Mouse (Mus musculus) cerebellum, adult 9-11 months (tissue): ENCODE results near the gene Zbtb7a.
"Not testable (repeated sequence)": the region's sequence is repeated elsewhere in the genome, so short reads cannot be mapped to it uniquely, and the experiment has no call there.

Experiments used
- DNase-seq: peaks from one replicate; pipeline ENCODE4 v3.0.0; 2022

Zbtb7a gene

DNA sequence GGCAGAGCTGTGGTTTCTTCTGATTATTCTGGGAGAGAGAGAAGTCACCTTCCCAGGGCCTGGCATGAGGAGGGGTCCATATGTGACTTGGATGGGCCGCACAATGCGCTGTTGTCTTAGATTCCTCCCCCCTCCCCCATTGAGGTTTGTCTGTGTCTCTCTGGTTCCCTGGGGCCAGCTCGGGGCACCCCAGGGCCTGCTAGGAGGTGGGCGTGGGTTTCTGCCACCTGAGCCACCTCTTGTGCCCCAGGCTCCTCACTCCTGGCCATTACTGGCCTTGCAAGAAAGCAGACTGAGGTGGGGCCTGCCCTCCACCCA lies 4.5 kb downstream of the Zbtb7a start:
- DNase-seq, result peak; percentile 72

DNA sequence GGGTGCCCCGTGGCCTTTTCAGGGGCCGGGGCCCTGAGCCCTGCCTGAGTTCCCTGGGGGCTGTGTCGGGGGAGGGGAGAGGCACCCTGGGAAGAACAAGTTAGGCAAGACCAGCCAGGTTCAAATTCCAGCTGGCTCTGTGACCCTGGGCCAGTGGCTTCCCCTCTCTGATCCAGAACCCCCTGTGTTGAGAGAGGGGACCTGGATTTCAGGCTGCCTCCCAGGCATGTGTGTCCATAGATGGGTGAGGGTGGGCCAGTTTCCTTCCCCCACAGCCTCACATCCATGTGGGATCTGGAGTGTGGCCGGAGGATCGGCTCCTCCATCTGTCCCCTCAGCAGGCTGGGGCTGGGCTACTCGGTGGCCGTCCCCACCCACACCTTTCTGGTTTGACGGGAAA lies 5.0 kb downstream of the Zbtb7a start:
- peak; percentile 83 for DNase-seq

DNA sequence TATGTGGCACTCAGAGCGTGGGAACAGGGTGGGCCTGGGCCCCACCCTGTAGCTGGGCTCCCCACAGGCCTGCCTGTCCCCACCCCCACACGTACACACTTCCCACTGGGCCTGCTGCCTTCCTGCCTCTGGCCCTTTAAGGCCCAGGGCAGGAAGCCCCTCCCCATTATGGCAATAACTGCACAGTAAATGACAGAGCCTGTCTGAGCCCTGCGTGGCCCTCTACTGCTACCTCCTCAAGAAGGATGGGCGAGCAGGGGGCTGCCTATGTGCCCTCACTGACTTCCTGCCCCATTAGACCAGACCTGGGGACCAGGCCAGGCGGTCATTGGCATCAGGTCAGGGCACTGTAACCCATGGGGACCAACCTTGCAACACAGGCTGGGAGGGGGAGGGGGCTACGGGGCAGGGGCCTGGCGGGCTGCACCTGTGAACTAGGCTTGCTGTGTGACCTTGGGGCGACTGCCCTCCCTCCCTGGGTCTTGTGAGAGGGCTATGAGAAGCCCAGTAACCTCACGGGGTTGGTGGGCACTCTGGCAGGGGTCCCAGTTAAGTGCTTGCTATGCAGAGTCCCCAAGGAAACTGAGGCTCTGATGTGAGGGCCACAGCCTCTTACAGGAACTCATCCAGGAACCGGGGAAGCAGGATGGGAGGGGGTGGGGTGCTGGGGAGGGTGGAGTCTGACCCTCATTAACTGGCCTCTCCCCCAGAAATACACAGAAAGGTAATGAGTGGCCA lies 5.9 kb downstream of the Zbtb7a start:
- peak; percentile 76 for DNase-seq

DNA sequence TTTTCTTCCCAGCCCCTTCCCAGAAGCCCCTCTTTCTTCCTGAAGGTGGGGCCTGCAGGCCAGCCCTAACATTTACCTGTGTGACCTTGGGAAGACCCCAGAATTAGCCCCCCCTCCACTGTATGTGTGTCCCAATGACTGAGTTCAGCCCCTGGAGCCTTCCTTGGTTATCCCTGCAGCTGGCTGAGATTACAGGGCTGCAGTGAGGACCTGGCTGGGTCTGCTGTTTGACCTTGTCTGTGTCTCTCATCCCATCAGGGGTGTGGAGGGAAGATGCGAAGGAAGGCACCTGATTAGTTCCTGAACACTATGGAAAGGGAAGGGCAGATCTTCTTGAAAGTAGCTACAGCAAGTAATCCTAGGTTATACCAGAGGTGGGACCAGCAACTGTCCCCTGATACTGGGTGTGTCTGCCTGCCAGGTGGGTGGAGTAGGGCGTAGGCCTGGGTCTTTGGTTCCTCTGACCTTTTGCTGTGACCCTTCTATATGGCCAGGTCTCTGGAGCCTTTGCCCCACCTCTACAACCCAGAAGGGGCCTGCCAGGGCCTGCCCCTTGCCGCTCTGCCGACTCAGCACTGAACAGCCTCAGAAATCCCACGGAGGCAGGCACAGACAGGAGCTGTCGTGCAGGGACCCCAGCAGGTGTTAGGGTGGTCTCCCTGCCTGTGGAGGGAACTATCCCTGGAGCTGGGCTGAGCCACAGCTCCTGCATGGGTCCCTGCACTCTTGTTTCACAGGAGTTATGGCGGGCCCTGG lies 6.6 kb downstream of the Zbtb7a start:
- no peak for DNase-seq

DNA sequence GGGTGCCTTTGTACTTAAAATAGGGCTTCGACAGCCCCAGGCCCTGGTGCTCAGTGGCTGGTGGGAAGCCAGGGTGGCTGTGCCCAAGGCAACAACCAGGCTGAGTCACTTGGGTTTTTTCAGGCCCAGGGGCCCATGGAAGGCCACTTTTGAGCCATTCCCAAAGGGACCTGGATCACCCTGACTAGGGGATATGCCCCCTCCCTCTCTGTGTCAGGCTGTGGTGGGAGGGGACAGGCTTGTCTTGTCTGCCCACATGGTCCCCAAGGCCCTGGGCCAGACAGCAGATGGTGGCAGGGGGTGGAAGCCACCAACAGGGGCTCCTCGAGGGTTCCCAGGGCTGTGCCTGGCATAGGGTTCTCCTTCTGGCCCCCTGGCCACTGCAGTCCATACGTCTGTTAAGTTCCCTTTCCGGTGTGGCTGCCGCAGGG lies 7.5 kb downstream of the Zbtb7a start:
- peak; percentile 80 for DNase-seq

DNA sequence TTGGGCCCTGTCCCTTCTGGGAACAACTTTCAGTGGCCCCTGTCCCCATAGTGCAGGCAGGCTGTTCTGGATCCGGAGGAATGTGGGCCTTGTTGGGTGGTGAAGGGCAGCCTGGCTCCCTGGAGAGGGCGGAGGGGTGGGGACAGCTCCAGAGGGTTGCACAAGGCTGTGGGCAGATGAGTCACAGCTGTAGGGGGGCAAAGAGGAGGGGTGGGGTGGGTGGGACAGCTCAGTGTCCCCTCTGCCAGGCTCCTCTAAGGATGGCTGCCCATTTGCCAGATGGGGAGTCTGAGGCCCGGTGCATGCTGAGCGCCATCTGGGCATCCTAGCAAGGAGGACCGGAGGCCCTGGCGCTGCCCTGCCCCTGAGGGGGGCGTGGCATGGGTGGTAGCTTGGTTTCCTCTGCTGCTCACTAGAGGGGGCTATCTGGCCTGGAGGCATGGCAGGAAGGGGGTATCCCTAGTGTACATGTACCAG lies 8.2 kb downstream of the Zbtb7a start:
- DNase-seq, result peak; percentile 82

DNA sequence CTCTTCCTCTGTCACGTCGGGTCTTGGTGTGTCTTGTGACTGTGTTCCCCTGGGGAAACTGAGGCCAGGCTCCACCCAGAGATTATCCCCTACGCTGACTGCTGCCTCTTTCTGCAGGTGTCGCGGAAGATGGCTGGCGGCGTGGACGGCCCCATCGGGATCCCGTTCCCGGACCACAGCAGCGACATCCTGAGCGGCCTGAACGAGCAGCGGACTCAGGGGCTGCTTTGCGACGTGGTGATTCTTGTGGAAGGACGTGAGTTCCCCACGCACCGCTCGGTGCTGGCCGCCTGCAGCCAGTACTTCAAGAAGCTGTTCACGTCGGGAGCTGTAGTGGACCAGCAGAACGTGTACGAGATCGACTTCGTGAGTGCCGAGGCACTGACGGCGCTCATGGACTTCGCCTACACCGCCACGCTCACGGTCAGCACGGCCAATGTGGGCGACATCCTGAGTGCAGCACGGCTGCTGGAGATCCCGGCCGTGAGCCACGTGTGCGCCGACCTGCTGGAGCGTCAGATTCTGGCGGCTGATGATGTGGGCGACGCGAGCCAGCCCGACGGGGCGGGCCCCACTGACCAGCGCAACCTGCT lies 8.9 kb downstream of the Zbtb7a start:
- DNase-seq, result no peak

DNA sequence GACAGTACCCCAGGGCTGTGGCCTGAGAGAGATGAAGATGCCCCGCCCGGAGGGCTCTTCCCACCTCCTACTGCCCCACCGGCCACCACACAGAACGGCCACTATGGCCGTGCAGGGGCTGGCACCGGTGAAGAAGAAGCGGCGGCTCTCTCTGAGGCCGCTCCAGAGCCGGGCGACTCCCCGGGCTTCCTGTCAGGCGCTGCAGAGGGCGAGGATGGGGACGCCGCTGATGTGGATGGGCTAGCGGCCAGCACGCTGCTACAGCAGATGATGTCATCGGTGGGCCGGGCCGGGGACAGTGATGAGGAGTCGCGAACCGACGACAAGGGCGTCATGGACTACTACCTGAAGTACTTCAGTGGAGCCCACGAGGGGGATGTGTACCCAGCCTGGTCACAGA lies 9.6 kb downstream of the Zbtb7a start:
- no peak for DNase-seq

DNA sequence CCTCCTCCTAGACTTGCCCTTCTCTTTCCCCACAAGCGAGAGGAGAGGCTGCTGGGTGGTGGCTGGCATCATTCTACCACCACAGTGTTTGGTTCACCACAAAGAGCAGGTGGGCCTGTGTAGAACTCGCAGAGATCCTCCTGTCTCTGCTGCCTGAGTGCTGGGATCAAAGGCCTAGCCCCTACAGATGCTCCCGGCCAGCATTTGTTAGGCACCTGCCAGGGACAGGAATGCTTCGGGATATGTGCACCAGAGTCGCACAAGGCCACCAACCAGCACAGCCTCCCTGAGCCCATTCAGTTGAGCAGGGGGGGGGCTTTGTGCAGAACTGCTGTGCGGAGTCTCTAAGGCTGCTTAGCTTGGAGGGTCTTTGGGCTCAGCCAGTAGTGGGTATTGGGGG lies 10.3 kb downstream of the Zbtb7a start:
- no peak for DNase-seq

DNA sequence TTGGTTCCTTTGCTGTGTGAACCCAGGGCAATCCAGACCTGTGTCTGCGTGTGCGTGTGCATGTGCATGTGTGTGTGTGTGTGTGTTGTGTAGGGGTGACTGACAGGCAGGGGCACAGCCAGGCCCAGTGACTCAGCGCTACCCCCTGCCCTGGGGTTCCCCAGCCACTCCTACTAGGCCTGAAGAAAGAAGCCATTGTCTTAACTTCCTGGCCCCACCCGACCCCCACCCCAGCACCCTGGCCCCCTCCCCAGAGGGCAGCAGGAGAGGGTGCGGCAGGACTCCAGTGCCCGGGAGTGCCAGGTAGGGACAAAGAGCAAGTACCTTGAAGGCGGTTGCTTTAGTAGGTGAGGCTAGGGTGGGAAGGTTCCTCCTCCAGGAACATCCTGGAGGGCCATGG lies 10.8 kb downstream of the Zbtb7a start:
- no peak for DNase-seq

DNA sequence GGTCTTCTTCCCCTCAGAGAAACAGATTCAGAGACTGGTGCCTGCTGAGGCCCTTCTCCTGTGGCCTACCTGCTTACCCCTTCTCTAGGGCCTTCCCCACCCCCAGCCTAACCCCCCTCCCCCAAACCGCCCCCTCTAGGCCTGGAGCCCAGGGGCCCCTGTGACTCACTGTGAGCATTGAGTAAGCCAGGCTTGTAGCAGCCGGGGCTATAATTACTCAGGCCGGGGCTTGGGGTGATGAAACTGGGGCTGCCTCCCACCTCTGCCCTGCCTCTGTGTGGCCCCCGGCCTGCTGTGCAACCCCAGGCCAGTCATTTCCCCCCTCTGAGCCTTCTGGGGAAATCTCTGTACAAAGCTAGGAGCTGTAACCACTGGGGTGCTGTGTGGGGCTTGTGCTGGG lies 11.3 kb downstream of the Zbtb7a start:
- DNase-seq, result no peak

DNA sequence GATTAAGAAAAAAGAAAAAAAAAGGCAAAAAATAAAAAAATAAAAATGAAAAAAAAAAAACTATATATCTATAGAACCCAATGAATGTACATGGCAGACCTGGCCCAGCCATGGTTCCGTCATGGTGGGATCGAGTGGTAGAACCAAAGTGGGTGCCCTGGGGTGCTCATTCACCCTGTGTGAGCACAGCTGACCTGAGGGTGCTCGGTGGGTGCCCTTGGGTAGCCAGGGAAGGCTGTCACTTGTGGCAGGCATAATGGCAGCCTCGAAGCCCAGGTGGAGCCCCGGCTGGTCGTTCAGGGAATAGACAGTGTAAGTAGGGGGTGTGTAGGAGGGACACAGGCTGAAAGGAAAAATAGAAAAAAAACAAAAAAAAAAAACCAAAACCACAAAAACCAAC lies 16.2 kb downstream of the Zbtb7a start:
- no peak for DNase-seq

DNA sequence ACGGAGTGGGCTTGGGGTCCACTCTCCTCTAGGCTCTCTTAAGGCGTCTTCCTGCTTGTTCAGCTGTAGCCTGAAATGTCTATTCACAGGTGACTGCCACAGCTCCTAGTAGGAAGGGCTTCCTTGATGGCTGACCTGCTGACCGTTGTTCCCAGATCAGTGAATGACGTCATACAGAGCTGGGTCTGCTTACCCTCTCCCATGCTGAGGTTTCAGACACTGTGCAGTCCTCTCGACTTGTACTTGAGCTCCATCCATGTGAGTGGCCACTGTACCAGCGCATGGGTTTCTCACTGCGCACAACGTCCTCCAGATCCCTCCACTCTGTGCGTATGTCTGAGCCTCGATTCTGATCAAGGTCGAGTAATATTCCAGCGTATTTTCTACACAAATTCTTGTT lies 17.6 kb downstream of the Zbtb7a start:
- DNase-seq, result no peak

DNA sequence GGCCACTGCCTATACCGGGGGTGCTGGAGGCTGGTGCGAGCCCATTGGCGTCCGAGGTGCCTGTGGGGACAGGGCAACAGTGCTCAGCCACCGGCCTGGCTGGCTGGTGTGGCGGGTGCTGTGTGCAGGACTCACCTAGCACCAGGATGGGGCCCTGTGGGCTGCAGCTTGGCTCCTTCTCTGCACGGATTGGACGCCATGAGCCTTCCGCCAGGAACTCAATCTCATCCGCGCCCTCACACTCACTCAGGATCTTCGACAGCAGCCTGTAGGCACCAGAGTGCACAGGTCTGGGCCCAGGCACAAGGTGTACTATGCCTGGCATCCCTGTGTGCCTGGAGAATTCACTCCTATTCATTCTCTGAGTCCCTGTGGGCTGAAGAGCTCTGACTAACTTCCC lies 19.3 kb downstream of the Zbtb7a start:
- no peak for DNase-seq

DNA sequence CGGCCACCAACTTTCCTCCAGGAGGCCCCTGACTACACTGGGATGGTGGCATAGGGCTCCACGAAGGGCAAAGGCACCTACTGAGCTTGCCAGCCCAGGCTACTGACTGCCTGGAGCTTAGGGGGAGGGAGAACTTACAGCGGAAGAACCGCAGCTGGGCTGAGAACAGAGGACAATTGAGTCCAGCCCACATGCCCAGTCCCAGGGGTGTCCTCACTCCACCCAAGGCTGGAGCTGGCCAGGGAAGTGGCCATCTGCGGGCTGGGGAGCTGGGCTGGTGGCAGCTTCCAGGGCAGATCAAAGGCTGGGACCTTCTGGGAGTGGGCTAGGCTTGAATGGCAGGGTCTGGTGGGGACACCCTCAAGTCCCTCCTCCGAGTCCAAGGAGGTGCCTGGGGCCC lies 19.7 kb downstream of the Zbtb7a start:
- no peak for DNase-seq

DNA sequence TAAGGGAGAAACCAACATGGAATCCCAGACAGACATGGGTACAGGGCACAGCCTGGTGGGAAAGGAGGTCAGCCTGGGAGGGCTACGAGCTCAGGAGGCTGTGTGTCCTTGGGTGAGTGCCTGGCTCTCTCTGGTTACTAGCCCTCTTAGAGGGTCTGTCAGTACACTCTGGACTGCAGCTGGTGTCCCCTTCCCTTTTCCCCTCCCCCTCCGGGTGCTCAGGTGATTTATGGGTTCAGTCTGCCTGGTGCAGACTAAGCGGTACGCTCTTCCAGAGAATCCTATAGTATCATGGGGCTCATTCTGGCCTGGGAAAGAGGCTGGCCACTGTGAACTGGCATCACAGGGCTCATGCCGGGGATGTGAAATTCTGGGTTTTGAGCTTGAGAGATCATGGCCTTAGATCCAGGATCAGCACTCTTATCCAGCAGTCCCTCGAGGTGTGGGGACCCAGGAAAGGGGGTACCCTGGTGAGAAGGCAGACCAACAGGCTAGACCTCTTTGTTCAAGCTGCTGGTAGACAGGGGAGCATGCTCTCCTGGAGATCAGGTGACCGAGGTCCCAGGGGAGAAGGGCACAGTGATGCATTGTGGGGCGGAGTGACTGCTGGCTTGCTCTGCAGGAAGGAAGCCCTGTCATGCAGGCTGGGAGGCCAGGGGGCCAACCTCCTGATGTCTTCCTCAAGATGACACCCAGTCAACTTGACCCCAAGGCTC lies 26.7 kb downstream of the Zbtb7a start:
- no peak for DNase-seq

DNA sequence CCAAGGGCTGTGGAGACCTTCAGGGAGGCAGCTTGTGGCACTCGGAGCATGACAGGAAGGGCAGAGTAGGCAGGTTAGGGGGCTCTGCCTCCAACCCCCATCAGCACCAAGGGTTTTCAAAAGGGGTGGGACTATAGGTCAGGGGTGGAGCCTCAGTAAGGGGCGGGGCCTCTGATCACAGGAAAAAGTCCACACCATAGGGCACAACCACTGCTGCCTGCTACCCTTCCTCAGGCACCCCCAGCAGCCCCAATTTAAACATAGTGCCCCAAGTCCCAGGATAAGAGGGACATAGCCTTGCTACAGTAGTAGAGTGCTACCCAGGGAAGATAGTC lies 27.3 kb downstream of the Zbtb7a start:
- DNase-seq, result no peak

DNA sequence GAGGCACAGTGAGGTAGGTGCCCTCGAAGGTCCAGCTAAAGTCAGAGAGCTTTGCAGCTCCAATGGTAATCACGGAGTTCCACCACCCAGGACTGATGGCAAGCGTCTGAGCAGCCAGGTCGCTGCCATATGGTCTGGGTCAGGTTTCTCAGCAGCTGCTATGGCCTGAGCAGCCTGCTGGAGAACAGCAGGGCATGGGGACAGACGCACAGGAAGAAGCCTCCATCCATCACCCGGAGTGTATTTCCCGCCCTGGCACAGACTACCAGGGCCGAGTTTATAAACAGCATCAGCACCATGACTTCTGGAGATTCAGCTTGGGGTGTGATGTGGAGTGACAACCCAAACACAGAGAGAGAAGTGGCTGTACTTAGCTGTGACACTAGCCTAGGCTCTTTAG lies 30.1 kb downstream of the Zbtb7a start:
- peak; percentile 87 for DNase-seq

DNA sequence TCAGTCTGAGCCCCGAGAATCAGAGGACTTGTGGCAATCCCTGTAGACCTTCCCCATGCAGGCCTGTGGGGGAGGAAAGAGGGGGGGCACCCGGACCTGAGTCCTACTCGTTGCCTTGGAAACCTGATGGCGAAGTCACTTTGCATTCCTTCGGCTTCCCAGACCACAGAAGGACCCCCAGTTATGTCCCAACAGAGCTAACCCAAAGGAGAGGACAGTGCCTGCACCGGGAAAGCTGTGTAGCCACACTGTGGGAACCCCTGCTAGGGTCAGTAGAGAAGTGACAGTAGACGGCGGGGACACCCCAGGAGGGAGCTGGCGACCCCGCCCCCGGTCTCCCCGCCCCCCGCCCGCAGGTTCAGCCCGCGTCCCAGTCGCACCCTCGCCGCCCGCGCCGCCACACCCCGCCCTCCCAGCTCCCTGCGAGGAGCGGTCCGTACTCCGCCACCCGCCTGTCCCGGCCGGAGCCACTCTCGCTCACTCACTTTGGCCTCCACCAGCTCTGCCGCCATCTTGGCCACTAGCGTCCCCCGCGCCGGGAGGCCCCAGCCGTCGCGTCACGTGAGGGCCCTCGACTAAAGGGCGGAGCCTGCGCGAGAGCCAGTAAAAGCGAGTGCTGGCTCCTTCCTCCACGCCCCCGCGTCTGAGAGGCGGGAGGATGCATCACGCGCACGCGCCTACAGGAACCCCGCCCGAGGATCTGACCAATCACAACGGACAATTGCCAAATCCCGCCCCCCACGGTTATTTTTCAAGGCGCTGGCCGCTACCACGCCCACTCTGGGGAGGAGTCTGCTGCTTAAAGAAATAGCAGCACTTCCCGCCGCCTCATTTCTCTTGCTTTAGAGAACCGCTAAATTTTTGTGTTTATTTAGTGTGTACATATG lies 32.4 kb downstream of the Zbtb7a start, which contains the start of gene Pias4:
TSS of gene Pias4 (minus strand) at position 724 of the 887 bp plus-strand sequence.
- peak; percentile 100 for DNase-seq

DNA sequence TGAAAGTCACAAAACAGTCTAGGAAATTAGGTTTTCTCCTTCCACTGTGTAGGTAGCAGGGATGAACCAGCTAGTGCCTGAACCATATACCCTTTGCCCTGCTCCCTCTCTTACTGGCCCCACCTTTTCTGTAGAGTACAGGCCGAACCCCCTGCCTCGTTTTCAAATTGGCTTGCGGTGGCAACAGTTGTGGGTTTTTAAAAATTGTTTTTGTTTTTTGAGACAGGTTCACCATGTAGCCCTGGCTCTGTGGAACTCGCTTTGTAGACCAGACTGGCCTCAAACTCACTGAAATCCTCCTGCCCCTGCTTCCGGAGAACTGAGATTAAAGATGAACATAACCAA lies 33.0 kb downstream of the Zbtb7a start:
- DNase-seq, result no peak

DNA sequence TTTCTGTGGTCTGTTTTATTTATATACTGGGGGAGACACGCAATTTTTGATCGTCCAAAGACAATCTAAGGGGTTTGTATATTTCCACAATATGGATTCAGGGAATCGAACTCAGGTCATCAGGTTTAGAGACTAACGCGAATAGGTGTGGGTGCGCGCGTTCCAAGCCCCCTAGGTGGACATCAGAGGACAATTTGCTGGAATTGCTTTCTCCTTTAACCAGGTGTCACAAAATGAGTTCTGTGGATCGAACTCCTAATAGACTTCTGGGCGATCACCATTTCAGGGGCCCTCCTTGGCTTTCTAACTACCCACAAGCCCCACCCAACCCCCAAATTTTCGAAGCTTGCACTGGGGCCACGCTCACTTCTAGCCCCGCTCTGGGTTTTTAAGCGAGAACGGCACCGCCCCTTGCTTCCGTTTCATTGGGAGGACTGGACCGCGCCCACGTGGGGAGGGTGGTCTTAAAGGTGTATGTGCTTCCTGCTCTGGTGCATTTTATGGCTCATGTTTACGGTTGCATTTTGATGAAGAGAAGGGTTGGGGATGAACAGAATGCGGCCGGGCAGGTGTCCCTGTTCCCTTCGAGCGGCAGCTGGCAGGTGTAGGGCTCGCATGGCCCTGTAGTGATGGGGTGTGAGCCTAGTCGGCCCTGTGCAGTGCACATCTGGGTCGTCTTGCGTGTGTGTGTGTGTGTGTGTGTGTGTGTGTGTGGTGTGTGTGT lies 33.7 kb downstream of the Zbtb7a start:
- peak; percentile 85 for DNase-seq

DNA sequence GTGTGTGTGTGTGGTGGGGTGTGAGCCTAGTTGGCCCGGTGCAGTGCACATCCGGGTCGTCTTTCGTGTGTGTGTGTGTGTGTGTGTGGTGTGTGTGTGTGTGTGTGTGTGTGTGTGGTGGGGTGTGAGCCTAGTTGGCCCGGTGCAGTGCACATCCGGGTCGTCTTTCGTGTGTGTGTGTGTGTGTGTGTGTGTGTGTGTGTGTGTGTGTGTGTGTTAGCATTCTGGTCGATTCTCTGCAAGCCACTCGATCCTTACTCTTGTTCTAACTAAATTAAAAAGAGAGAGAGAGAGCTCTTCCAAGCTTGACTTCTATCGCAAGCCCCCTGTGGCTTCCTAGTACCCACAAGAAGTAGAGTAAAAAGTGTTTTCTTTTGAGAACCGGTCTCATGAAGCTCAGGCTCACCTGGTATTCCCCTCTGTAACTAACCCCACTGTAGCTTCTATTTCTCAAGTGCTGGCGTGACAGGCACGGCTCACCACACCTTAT lies 34.4 kb downstream of the Zbtb7a start:
- DNase-seq, result not testable (repeated sequence)
